Mouse (Mus musculus): Measurements from ENCODE around the gene Rasa2. TPM values are rescaled to one million over a fixed set of nuclear protein-coding genes. Genes with fewer than 3 reads are reported as not detected.

The Rasa2 gene
- total RNA-seq, 2 experiments from 2014 or later = 5.5 to 6.0 TPM

GRCm38 (mm10) chr9:96493212-96493611 lies 138.2 kb downstream of the Rasa2 start:
- no peak for DNase-seq (ENCODE audit: low spot score)
- intact Hi-C loops (cut with DNase I) = no loop called here

GRCm38 (mm10) chr9:96491810-96492209 lies 139.6 kb downstream of the Rasa2 start:
- no peak for DNase-seq (ENCODE audit: low spot score)
- intact Hi-C loops (cut with DNase I) = loop anchor here (1.0 kb wide), 2 partner anchors 143 to 207 kb away; no protein-coding TSS in a partner anchor

Other genes starting within 250 kb of the Rasa2 start
- gene Rnf7, start 152.9 kb downstream of the Rasa2 start, total RNA-seq (2021) = 10 to 100 TPM; 71.2 to 85.8 TPM
- not detected for gene Gm28729, start 106.4 kb downstream of the Rasa2 start, total RNA-seq (2021)
- gene Zbtb38, start 121.2 kb upstream of the Rasa2 start, total RNA-seq (2021) = 10 to 100 TPM; 32.5 to 37.7 TPM